Mouse (Mus musculus): ENCODE measurements around the gene Sry. TPM values are rescaled to one million over a fixed set of nuclear protein-coding genes. Genes with fewer than 3 reads are reported as not detected.

Sry gene
- polyA plus RNA-seq (2015; fragmentation: Nextera tagmentation; extraction: Ambion mirVana): not detected in 2 replicates

- no peak for ATAC-seq (ENCODE audit: low FRiP score, low read depth)
These were observed at the start of gene Sry for GRCm38 (mm10) chrY:2663558-2663957. Gene Sry, minus strand, starts transcription at chrY:2663658.

More at GRCm38 (mm10) chrY:2663558-2663957, at the start of gene Sry:
- no peak within 1 kb of the TSS for H3K9ac ChIP-seq
- 72% methylated on average over 2 of the region's 2 CpGs for WGBS
- no peaks in the 10 kb centered on the region for H3K9me3 ChIP-seq
- H3K4me1 ChIP-seq: no peaks in the 10 kb centered on the region
- H3K4me3 ChIP-seq: no peak within 1 kb of the TSS
- H3K27me3 ChIP-seq: no peaks in the 10 kb centered on the region
- H3K36me3 ChIP-seq: no peaks in the 10 kb centered on the region
- no peak within 1 kb of the TSS for H3K27ac ChIP-seq
- no peak within 1 kb of the TSS for H3K4me2 ChIP-seq (replicated peaks)

Other genes with a start within 250 kb of the Sry start
- not detected in 2 replicates for gene H2al2c, start 64.6 kb downstream of the Sry start, polyA plus RNA-seq (2015; fragmentation: Nextera tagmentation; extraction: Ambion mirVana)
- gene H2al2b, start 57.0 kb upstream of the Sry start, polyA plus RNA-seq (2015; fragmentation: Nextera tagmentation; extraction: Ambion mirVana): not detected in 2 replicates
- gene Gm4064, start 132.5 kb upstream of the Sry start, polyA plus RNA-seq (2015; fragmentation: Nextera tagmentation; extraction: Ambion mirVana): not detected in 2 replicates
- gene Rbmy, start 167.0 kb upstream of the Sry start, polyA plus RNA-seq (2015; fragmentation: Nextera tagmentation; extraction: Ambion mirVana): not detected in 2 replicates
- gene Gm10256, start 167.0 kb upstream of the Sry start, polyA plus RNA-seq (2015; fragmentation: Nextera tagmentation; extraction: Ambion mirVana): not detected in 2 replicates
- gene Gm10352, start 237.3 kb upstream of the Sry start, polyA plus RNA-seq (2015; fragmentation: Nextera tagmentation; extraction: Ambion mirVana): 0.09 TPM in 1 of 2 replicates, not detected in the other